Mouse (Mus musculus): Measurements from ENCODE around the gene Ccz1. TPM values are rescaled to one million over a fixed set of nuclear protein-coding genes. Genes with fewer than 3 reads are reported as not detected.

Gene Ccz1
- 62.8 and 74.6 TPM in 2 replicates for polyA plus RNA-seq (2012)

GRCm38 (mm10) chr5:144014551-144015311 is at the start of gene Ccz1:
Gene Ccz1, minus strand, starts transcription at chr5:144014877.
- TF ChIP-seq GATA1 (IDR thresholded peaks at IDR 0.05; ENCODE audit: low read length) = no peak

- no peak for TF ChIP-seq GATA1 (IDR thresholded peaks at IDR 0.05; ENCODE audit: low read length)
Measured at GRCm38 (mm10) chr5:144064093-144064492, 49.4 kb upstream of the Ccz1 start.

GRCm38 (mm10) chr5:144054340-144054739 is 39.7 kb upstream of the Ccz1 start:
- no peak for TF ChIP-seq GATA1 (IDR thresholded peaks at IDR 0.05; ENCODE audit: low read length)

- TF ChIP-seq GATA1 (IDR thresholded peaks at IDR 0.05; ENCODE audit: low read length) = no peak
Measured at GRCm38 (mm10) chr5:144053450-144053849, 38.8 kb upstream of the Ccz1 start.

GRCm38 (mm10) chr5:144051268-144051667 is 36.6 kb upstream of the Ccz1 start:
- no peak for TF ChIP-seq GATA1 (IDR thresholded peaks at IDR 0.05; ENCODE audit: low read length)

GRCm38 (mm10) chr5:144049881-144050280 is 35.2 kb upstream of the Ccz1 start:
- no peak for TF ChIP-seq GATA1 (IDR thresholded peaks at IDR 0.05; ENCODE audit: low read length)

- TF ChIP-seq GATA1 (IDR thresholded peaks at IDR 0.05; ENCODE audit: low read length) = no peak
Measured at GRCm38 (mm10) chr5:144047324-144047723, 32.6 kb upstream of the Ccz1 start.

GRCm38 (mm10) chr5:144043166-144043565 is 28.5 kb upstream of the Ccz1 start:
- no peak for TF ChIP-seq GATA1 (IDR thresholded peaks at IDR 0.05; ENCODE audit: low read length)

- no peak for TF ChIP-seq GATA1 (IDR thresholded peaks at IDR 0.05; ENCODE audit: low read length)
Measured at GRCm38 (mm10) chr5:144040720-144041364, 26.2 kb upstream of the Ccz1 start.

- TF ChIP-seq GATA1 (IDR thresholded peaks at IDR 0.05; ENCODE audit: low read length) = no peak
Measured at GRCm38 (mm10) chr5:144039886-144040285, 25.2 kb upstream of the Ccz1 start.

GRCm38 (mm10) chr5:144039156-144039675 is 24.5 kb upstream of the Ccz1 start:
- no peak for TF ChIP-seq GATA1 (IDR thresholded peaks at IDR 0.05; ENCODE audit: low read length)

GRCm38 (mm10) chr5:144036952-144037351 is 22.3 kb upstream of the Ccz1 start:
- no peak for TF ChIP-seq GATA1 (IDR thresholded peaks at IDR 0.05; ENCODE audit: low read length)

GRCm38 (mm10) chr5:144034567-144034966 is 19.9 kb upstream of the Ccz1 start:
- TF ChIP-seq GATA1 (IDR thresholded peaks at IDR 0.05; ENCODE audit: low read length) = no peak

GRCm38 (mm10) chr5:144032491-144032890 is 17.8 kb upstream of the Ccz1 start:
- no peak for TF ChIP-seq GATA1 (IDR thresholded peaks at IDR 0.05; ENCODE audit: low read length)

GRCm38 (mm10) chr5:144026620-144027263 is 12.1 kb upstream of the Ccz1 start, which contains the start of gene Ocm:
Gene Ocm, minus strand, starts transcription at chr5:144026670.
- TF ChIP-seq GATA1 (IDR thresholded peaks at IDR 0.05; ENCODE audit: low read length) = no peak

- no peak for TF ChIP-seq GATA1 (IDR thresholded peaks at IDR 0.05; ENCODE audit: low read length)
Measured at GRCm38 (mm10) chr5:144015845-144016244, 1.2 kb upstream of the Ccz1 start.

All from G1E-ER4 (cell line).